Mouse (Mus musculus): ENCODE measurements at regions not wholly inside any gene's neighbourhood (a gene's known extent, or its start where the extent isn't known, plus 50 kb on each side); places are given as distances from the start of the nearest gene placed in this dataset.
A peak's percentile ranks its signal among the peaks of the same experiment; 100 is the strongest.

DNA sequence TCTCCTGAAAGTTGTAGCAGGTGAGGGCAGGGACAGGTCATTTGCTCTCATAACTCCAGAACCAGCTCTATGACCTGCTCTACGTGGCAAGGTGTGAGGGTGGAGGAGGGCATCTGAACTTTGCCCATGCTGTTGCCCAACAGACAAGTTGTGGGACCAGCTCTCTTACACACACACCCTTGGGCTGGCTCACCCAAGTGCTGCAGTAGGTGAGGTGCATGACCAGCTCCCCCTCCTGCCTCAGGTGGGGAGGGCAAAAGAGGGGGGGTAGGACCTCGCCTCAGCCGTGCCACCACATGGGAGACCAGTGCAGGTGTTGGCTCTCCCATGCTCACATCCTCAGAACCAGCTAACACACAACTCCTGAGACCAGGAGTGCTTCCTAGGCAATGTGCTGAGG is 83.4 kb upstream of the Hpf1 start:
- Histone ChIP-seq H3K4me1 (ENCODE audit: control insufficient read depth, insufficient read depth, low read length) (no peaks in the 10 kb centered on the region), H3K27ac (replicated peaks; ENCODE audit: low read depth, low read length) (no peak overlapping the region), H3K9ac (replicated peaks; ENCODE audit: low read length) (no peak overlapping the region), H3K4me3 (ENCODE audit: low read depth, low read length) (no peak overlapping the region), H3K27me3 (ENCODE audit: control insufficient read depth, insufficient read depth, low read length) (no peaks in the 10 kb centered on the region), H3K4me2 (ENCODE audit: low read depth, low read length) (no peak overlapping the region), H3K36me3 (replicated peaks; ENCODE audit: control insufficient read depth, insufficient read depth, low read depth, low read length) (no peaks in the 10 kb centered on the region), H3K9me3 (replicated peaks; ENCODE audit: control insufficient read depth, low read length) (no peaks in the 10 kb centered on the region)
- WGBS = 80% methylated on average over 3 of the region's 3 CpGs
- ATAC-seq (replicated peaks; ENCODE audit: insufficient number of reproducible peaks, low FRiP score, low TSS enrichment, low read depth) (peak; percentile 34; the same call in 1 of the 2 replicates), DNase-seq (ENCODE audit: low spot score) (no peak)

DNA sequence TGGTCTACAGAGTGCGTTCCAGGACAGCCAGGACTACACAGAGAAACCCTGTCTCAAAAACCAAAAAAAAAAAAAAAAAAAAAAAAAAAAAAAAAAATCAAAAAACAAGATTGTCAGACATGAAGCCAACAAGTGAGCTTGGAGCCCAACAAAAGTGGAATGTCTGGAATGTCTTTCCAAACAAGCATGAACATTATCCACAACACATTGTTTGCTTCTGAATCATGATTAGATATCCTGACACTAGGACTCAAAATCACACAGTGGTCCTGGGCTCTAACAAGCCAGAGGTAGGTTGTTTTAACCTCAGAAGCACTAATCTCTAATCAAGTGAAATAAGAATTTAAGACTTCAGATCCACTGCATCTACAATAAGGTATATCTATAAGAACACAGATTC is 80.4 kb upstream of the Hpf1 start:
- WGBS = 100% methylated on average over 1 of the region's 1 CpGs
- no peak overlapping the region for H3K4me3 ChIP-seq (ENCODE audit: low read depth, low read length)
- H3K27me3 ChIP-seq (ENCODE audit: control insufficient read depth, insufficient read depth, low read length) = no peaks in the 10 kb centered on the region
- H3K9ac ChIP-seq (replicated peaks; ENCODE audit: low read length) = no peak overlapping the region
- H3K4me2 ChIP-seq (ENCODE audit: low read depth, low read length) = no peak overlapping the region
- H3K36me3 ChIP-seq (replicated peaks; ENCODE audit: control insufficient read depth, insufficient read depth, low read depth, low read length) = no peaks in the 10 kb centered on the region
- H3K4me1 ChIP-seq (ENCODE audit: control insufficient read depth, insufficient read depth, low read length) = no peaks in the 10 kb centered on the region
- no peaks in the 10 kb centered on the region for H3K9me3 ChIP-seq (replicated peaks; ENCODE audit: control insufficient read depth, low read length)
- H3K27ac ChIP-seq (replicated peaks; ENCODE audit: low read depth, low read length) = no peak overlapping the region
- DNase-seq (ENCODE audit: low spot score) (no peak), ATAC-seq (replicated peaks; ENCODE audit: insufficient number of reproducible peaks, low FRiP score, low TSS enrichment, low read depth) (no peak)

DNA sequence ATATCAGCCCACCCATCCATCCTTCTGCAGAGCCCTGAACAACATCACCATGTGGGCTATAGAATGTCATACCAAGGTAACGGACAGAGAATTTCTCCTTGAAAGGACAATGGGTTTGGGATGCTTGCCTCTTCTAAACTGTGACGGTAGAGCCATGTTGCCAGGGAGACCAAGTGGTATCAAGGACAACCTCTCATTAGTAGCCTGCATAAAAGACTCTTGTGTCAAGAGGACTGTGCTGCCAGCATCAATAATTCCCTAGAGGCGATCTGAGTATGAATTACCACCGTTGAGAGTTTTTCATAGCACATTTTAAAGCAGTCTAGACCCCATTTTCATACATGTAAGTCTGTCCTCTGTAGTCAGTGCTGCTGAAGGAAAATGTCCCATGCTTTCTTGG is 79.3 kb upstream of the Hpf1 start:
- H3K4me3 ChIP-seq (ENCODE audit: low read depth, low read length) = no peak overlapping the region
- no peak overlapping the region for H3K4me2 ChIP-seq (ENCODE audit: low read depth, low read length)
- 67% methylated on average over 4 of the region's 4 CpGs for WGBS
- DNase-seq (ENCODE audit: low spot score) = no peak
- no peaks in the 10 kb centered on the region for H3K4me1 ChIP-seq (ENCODE audit: control insufficient read depth, insufficient read depth, low read length)
- H3K27me3 ChIP-seq (ENCODE audit: control insufficient read depth, insufficient read depth, low read length) = no peaks in the 10 kb centered on the region
- H3K9ac ChIP-seq (replicated peaks; ENCODE audit: low read length) = no peak overlapping the region
- H3K36me3 ChIP-seq (replicated peaks; ENCODE audit: control insufficient read depth, insufficient read depth, low read depth, low read length) = no peaks in the 10 kb centered on the region
- H3K27ac ChIP-seq (replicated peaks; ENCODE audit: low read depth, low read length) = no peak overlapping the region
- ATAC-seq (replicated peaks; ENCODE audit: insufficient number of reproducible peaks, low FRiP score, low TSS enrichment, low read depth) = no peak
- H3K9me3 ChIP-seq (replicated peaks; ENCODE audit: control insufficient read depth, low read length) = no peaks in the 10 kb centered on the region

DNA sequence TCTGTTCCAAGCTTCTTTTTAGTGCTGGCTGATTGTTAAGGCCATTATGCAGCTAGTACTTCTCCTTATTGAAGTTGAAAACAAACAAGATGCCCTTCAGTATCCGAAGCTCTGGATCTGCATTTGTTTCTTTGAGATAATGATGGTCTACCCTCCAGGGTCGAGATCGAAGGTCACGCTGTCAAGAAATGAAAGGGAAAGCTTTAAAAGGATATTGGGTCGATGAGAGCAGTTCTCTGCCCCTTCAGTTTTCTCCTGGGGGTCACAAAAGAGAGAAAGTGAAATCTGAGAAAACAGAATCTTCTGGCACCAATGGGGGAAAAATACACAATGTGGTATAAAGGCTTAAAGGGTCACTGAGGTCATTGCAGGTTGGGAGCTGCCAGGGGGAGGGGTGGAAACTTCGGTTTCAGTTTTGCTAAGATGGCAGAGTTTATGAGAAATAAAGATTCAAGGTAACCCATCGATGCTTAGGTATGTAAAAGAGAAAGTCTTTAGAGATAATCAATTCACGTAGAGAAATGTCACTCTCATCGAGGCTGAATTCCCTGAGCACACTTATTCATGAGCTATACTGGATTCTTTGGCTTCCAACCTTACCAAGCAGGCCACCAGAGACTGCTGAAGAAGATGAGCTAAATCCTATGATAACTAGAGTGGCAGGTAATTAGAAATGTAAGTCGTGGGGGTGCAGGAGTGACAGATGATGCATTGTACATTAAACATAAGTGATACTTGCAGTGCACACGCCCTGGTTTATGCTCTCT is 64.4 kb upstream of the Hpf1 start:
- DNase-seq (ENCODE audit: low spot score) = no peak
- no peak for ATAC-seq (replicated peaks; ENCODE audit: insufficient number of reproducible peaks, low FRiP score, low TSS enrichment, low read depth)

DNA sequence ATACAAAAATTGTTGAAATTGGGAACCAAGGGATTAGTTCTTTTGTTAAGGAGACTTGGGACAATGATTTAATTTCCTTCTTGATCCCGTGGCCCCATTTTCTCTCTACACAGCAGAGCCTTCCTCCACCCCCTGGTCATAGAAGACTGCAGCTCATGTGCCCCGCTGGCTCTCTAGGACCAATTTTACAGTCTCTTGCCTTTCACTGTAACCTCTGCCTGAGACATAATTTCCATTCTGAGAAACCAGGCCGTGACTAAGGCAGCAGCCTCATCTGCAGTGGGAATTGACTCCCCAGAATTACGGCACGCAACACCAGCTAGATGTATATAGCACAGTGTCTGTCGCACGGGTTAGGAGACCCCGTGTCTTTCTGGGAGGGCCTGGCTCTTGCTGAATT is 63.0 kb upstream of the Hpf1 start:
- H3K4me2 ChIP-seq (ENCODE audit: low read depth, low read length) = no peak overlapping the region
- H3K9me3 ChIP-seq (replicated peaks; ENCODE audit: control insufficient read depth, low read length) = no peaks in the 10 kb centered on the region
- WGBS = 89% methylated on average over 8 of the region's 8 CpGs
- no peak overlapping the region for H3K9ac ChIP-seq (replicated peaks; ENCODE audit: low read length)
- ATAC-seq (replicated peaks; ENCODE audit: insufficient number of reproducible peaks, low FRiP score, low TSS enrichment, low read depth) (no peak), DNase-seq (ENCODE audit: low spot score) (no peak)
- no peak overlapping the region for H3K4me3 ChIP-seq (ENCODE audit: low read depth, low read length)
- H3K36me3 ChIP-seq (replicated peaks; ENCODE audit: control insufficient read depth, insufficient read depth, low read depth, low read length) = no peaks in the 10 kb centered on the region
- H3K27ac ChIP-seq (replicated peaks; ENCODE audit: low read depth, low read length) = no peak overlapping the region
- no peaks in the 10 kb centered on the region for H3K4me1 ChIP-seq (ENCODE audit: control insufficient read depth, insufficient read depth, low read length)
- H3K27me3 ChIP-seq (ENCODE audit: control insufficient read depth, insufficient read depth, low read length) = no peaks in the 10 kb centered on the region

More for the DNA sequence above, 64.4 kb upstream of the Hpf1 start:
- H3K9ac ChIP-seq (replicated peaks; ENCODE audit: low read length) = no peak overlapping the region
- no peaks in the 10 kb centered on the region for H3K27me3 ChIP-seq (ENCODE audit: control insufficient read depth, insufficient read depth, low read length)
- H3K36me3 ChIP-seq (replicated peaks; ENCODE audit: control insufficient read depth, insufficient read depth, low read depth, low read length) = no peaks in the 10 kb centered on the region
- no peak overlapping the region for H3K4me2 ChIP-seq (ENCODE audit: low read depth, low read length)
- WGBS = 53% methylated on average over 11 of the region's 11 CpGs
- no peaks in the 10 kb centered on the region for H3K4me1 ChIP-seq (ENCODE audit: control insufficient read depth, insufficient read depth, low read length)
- H3K9me3 ChIP-seq (replicated peaks; ENCODE audit: control insufficient read depth, low read length) = no peaks in the 10 kb centered on the region
- no peak overlapping the region for H3K4me3 ChIP-seq (ENCODE audit: low read depth, low read length)
- no peak overlapping the region for H3K27ac ChIP-seq (replicated peaks; ENCODE audit: low read depth, low read length)

DNA sequence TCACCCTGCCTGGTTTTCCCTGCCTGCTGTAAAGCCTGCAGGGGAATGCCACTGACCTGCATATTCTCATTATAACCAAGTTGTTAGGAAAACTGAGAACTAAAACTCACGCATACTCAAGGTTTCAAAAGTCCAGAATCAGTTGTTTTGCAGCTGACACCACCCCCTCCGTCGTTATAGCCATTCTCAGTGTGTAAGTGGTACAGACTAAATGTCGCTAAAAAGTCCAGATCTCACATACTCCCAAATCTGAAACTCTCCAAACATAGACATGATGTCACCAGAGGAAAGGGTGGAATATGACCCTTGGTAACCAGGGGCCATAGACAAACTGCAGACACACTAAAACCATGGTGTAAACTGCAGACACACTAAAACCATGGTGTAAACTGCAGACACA is 61.1 kb upstream of the Hpf1 start:
- Histone ChIP-seq H3K4me1 (ENCODE audit: control insufficient read depth, insufficient read depth, low read length) (no peaks in the 10 kb centered on the region), H3K27me3 (ENCODE audit: control insufficient read depth, insufficient read depth, low read length) (no peaks in the 10 kb centered on the region), H3K27ac (replicated peaks; ENCODE audit: low read depth, low read length) (no peak overlapping the region), H3K4me2 (ENCODE audit: low read depth, low read length) (no peak overlapping the region), H3K9me3 (replicated peaks; ENCODE audit: control insufficient read depth, low read length) (no peaks in the 10 kb centered on the region), H3K36me3 (replicated peaks; ENCODE audit: control insufficient read depth, insufficient read depth, low read depth, low read length) (no peaks in the 10 kb centered on the region), H3K9ac (replicated peaks; ENCODE audit: low read length) (no peak overlapping the region), H3K4me3 (ENCODE audit: low read depth, low read length) (no peak overlapping the region)
- DNase-seq (ENCODE audit: low spot score) (no peak), ATAC-seq (replicated peaks; ENCODE audit: insufficient number of reproducible peaks, low FRiP score, low TSS enrichment, low read depth) (no peak)
- 88% methylated on average over 4 of the region's 4 CpGs for WGBS

DNA sequence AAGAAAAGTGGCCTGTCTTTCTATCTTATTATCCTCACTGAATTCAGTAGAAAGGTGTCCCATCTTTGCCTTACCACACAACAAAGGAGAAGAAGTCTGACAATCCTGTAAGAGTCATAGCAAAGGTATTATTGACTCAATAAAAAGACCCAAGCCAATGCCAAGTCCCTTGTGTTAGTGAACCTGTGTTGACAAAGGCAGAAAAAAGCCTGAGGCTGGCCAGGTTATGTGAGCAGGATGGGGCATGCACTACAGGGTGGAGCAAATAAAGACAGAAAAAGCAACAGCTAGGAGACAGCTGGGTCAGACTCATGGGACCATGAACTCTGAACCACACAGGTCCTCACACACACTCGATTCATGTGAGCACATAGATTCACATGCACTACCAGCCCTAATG is 59.7 kb upstream of the Hpf1 start:
- Histone ChIP-seq H3K9ac (replicated peaks; ENCODE audit: low read length) (no peak overlapping the region), H3K27ac (replicated peaks; ENCODE audit: low read depth, low read length) (no peak overlapping the region), H3K27me3 (ENCODE audit: control insufficient read depth, insufficient read depth, low read length) (no peaks in the 10 kb centered on the region), H3K9me3 (replicated peaks; ENCODE audit: control insufficient read depth, low read length) (no peaks in the 10 kb centered on the region), H3K4me1 (ENCODE audit: control insufficient read depth, insufficient read depth, low read length) (no peaks in the 10 kb centered on the region), H3K4me2 (ENCODE audit: low read depth, low read length) (no peak overlapping the region), H3K36me3 (replicated peaks; ENCODE audit: control insufficient read depth, insufficient read depth, low read depth, low read length) (no peaks in the 10 kb centered on the region), H3K4me3 (ENCODE audit: low read depth, low read length) (no peak overlapping the region)
- ATAC-seq (replicated peaks; ENCODE audit: insufficient number of reproducible peaks, low FRiP score, low TSS enrichment, low read depth) (no peak), DNase-seq (ENCODE audit: low spot score) (no peak)
- 74% methylated on average over 1 of the region's 1 CpGs for WGBS

DNA sequence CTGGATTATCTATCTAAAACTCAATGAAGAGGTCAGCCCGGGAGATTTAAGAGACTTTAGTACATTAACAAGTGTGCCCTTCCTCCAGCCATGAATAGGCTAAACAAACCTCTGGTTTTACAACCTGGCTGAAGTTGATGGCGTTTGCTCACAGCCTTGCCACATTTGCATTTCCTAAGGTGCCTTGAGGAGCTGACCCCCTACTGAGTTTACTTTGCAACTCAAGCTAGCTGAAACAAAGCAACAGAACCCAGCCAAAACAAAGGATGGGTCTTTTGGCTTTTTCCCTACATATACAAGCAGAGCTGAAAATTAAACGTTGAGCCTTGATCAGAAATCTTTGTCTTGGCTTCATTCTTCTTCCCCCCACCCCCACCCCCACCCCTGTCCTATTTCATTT is 51.7 kb upstream of the Hpf1 start:
- Histone ChIP-seq H3K27me3 (ENCODE audit: control insufficient read depth, insufficient read depth, low read length) (no peaks in the 10 kb centered on the region), H3K9me3 (replicated peaks; ENCODE audit: control insufficient read depth, low read length) (no peaks in the 10 kb centered on the region), H3K4me3 (ENCODE audit: low read depth, low read length) (no peak overlapping the region), H3K4me1 (ENCODE audit: control insufficient read depth, insufficient read depth, low read length) (no peaks in the 10 kb centered on the region), H3K36me3 (replicated peaks; ENCODE audit: control insufficient read depth, insufficient read depth, low read depth, low read length) (no peaks in the 10 kb centered on the region), H3K4me2 (ENCODE audit: low read depth, low read length) (no peak overlapping the region), H3K27ac (replicated peaks; ENCODE audit: low read depth, low read length) (no peak overlapping the region), H3K9ac (replicated peaks; ENCODE audit: low read length) (no peak overlapping the region)
- no peak for DNase-seq (ENCODE audit: low spot score)
- WGBS = 9% methylated on average over 3 of the region's 3 CpGs
- no peak for ATAC-seq (replicated peaks; ENCODE audit: insufficient number of reproducible peaks, low FRiP score, low TSS enrichment, low read depth)
